Mouse (Mus musculus): Measurements from ENCODE around the gene Xrcc3. TPM values are rescaled to one million over a fixed set of nuclear protein-coding genes. Genes with fewer than 3 reads are reported as not detected.

Gene Xrcc3
- total RNA-seq (2021), result 1 to 10 TPM; 1.6 to 2.0 TPM
- long read RNA-seq, experiment 1, partial matches to known transcripts, result 2 of 5 reads
- long read RNA-seq, experiment 1, other reads (novel, unspliced or antisense), result 2 of 5 reads
- long read RNA-seq, experiment 2, partial matches to known transcripts, result 0 of 3 reads
- long read RNA-seq, experiment 2, other reads (novel, unspliced or antisense), result 1 of 3 reads

- peak; percentile 91 for DNase-seq
Observed at GRCm38 (mm10) chr12:111813766-111814617, at the start of gene Xrcc3, which contains the start of gene Zfyve21. Gene Xrcc3 (minus strand): TSS chr12:111813873. Gene Zfyve21 (plus strand): TSS chr12:111814170.

- no peak for DNase-seq
Observed at GRCm38 (mm10) chr12:111855448-111855847, 41.8 kb upstream of the Xrcc3 start.

- DNase-seq, result no peak
Observed at GRCm38 (mm10) chr12:111853546-111853945, 39.9 kb upstream of the Xrcc3 start.

- DNase-seq, result peak; percentile 51
Observed at GRCm38 (mm10) chr12:111853011-111853436, 39.4 kb upstream of the Xrcc3 start.

- peak; percentile 26 for DNase-seq
Observed at GRCm38 (mm10) chr12:111851745-111852144, 38.1 kb upstream of the Xrcc3 start.

GRCm38 (mm10) chr12:111851235-111851634 is 37.6 kb upstream of the Xrcc3 start:
- no peak for DNase-seq

GRCm38 (mm10) chr12:111848300-111848798 is 34.7 kb upstream of the Xrcc3 start:
- DNase-seq, result no peak

GRCm38 (mm10) chr12:111846815-111847214 is 33.1 kb upstream of the Xrcc3 start:
- DNase-seq, result no peak

- no peak for DNase-seq
Observed at GRCm38 (mm10) chr12:111845953-111846352, 32.3 kb upstream of the Xrcc3 start.

- DNase-seq, result no peak
Observed at GRCm38 (mm10) chr12:111843470-111843869, 29.8 kb upstream of the Xrcc3 start.

GRCm38 (mm10) chr12:111842565-111843433 is 29.1 kb upstream of the Xrcc3 start:
- no peak for DNase-seq

- DNase-seq, result no peak
Observed at GRCm38 (mm10) chr12:111833457-111833856, 19.8 kb upstream of the Xrcc3 start.

- no peak for DNase-seq
Observed at GRCm38 (mm10) chr12:111832643-111833042, 19.0 kb upstream of the Xrcc3 start.

- no peak for DNase-seq
Observed at GRCm38 (mm10) chr12:111830375-111830774, 16.7 kb upstream of the Xrcc3 start.

GRCm38 (mm10) chr12:111829954-111830353 is 16.3 kb upstream of the Xrcc3 start:
- DNase-seq, result no peak

GRCm38 (mm10) chr12:111829447-111829846 is 15.8 kb upstream of the Xrcc3 start:
- DNase-seq, result no peak

- no peak for DNase-seq
Observed at GRCm38 (mm10) chr12:111827556-111827955, 13.9 kb upstream of the Xrcc3 start.

- DNase-seq, result no peak
Observed at GRCm38 (mm10) chr12:111821931-111822330, 8.3 kb upstream of the Xrcc3 start.

- no peak for DNase-seq
Observed at GRCm38 (mm10) chr12:111820708-111821107, 7.0 kb upstream of the Xrcc3 start.

GRCm38 (mm10) chr12:111819936-111820335 is 6.3 kb upstream of the Xrcc3 start:
- no peak for DNase-seq

- no peak for DNase-seq
Observed at GRCm38 (mm10) chr12:111817991-111818390, 4.3 kb upstream of the Xrcc3 start.

GRCm38 (mm10) chr12:111816967-111817366 is 3.3 kb upstream of the Xrcc3 start:
- DNase-seq, result no peak
